Mouse (Mus musculus) left cerebral cortex, adult 9 months (tissue): ENCODE measurements at regions not wholly inside any gene's neighbourhood (a gene's known extent, or its start where the extent isn't known, plus 50 kb on each side); places are given as distances from the start of the nearest gene placed in this dataset.

Experiments used
- DNase-seq, 2 experiments: peaks; one replicate each; pipeline ENCODE4 v3.0.0; 2022; ENCODE audit warnings: low spot score in 2 of 2

DNA sequence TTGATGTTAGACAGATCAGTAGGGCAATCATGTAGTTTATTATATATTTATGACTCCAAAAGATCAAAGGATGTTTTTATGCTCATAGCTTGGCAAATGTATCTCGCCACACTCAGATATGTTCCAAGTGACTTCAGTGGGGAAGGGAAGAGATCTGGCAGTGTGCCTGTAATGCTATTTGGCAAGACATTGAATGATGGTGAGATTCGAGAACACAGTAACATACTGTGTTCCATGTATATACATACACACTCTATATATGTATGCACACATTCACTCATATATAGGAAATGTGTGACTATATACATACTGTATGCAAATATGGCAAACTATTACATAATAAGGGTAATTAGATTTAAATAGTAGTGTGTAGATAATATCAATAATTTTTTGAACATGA is 577.3 kb upstream of the Arrdc4 start:
- no peak for DNase-seq

DNA sequence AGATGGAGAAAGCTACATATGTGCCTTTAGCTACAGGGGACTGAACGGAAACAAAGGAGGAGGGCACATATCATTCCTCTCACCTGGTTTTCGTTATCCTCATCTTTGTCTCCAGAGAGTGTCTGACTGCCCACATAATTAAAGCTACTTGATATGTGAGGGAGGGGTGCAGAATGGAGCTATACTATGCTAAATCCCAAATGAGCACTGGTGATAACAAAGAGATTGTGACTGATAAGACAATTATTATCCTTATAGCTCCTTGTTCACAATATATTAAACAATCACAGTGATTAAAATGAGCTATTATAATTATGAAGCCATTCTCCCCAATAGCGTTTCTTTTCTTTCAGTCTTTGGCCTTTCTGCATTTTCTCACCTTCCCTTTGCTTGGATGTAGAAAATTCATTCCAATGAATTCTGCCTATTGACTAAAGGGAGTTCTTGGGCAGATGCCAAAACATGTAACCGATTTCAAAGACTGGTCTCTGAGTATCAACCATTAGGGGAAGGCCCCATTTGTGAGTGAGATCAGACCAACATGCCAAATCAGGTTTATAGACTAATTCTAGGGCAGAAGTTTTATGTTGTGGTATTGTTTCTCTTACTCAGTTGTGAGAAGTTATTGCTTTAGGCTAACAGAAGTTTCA is 528.1 kb upstream of the Arrdc4 start:
- no peak for DNase-seq

DNA sequence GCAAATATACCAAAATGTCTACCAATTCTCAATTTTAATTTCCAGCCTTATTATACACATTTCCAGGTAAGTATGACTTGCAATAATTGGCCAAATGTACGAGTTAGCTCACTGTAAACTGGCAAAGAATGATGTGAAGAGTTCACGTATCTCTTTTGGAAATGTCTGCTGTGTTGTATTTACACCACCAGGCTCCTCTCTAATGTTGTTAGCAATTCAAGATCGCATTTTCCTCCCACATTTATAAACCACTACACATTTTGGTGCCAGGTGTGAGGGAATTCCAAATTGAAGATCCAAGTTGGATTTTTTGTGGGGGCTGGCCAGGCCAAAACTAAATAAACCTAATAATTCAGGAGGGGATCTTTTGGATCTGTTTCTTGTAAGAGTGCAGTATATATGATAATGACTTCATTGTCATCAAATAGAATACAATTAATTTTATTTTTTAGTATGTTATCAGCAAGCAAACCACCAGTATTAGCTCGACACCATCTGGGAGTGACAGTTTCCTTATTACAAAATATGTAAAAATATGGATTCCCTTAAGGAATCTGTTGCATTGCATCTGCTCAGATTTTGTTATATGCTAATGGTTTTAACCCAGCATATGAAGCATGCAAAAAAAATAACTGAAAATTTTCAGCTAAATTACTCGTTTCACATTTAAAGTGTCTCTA is 527.5 kb upstream of the Arrdc4 start:
- DNase-seq = no peak

DNA sequence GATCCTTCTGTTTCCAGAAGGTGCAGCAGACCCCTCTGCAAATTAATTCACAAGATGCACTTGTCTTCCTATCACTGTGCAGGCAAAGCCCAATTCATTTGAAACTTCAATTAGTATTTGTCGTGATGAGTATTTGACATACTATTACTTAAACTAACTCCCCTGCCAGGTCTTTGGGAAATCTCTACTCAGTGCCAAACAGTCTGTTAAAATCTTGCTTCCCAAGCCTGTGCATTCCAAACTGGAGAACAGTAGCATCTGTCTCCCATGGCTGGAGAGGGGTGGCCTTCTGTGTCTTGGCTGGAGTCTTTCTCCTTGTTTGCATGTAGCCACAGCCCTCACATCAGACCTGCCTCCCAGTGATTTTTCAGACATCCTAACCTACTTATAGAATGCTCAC is 524.6 kb upstream of the Arrdc4 start:
- DNase-seq = no peak

DNA sequence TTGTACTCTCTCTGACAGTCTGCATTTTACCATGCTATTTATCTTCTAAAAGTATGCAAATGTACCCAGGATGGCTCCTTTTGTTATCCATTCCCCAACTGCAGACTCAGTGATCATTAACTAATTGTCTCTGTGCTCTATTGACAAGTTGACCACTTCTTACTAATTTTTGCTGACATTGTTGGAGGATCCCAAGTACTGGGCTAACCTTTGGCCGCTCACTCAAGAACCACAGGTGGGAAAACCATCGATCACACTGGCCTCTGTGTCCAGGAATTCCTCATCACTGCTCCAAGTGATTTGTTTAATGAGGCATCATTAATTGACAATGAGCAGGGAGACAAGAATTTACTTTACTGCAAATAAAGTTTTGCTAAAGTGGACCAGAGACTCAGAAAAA is 495.5 kb upstream of the Arrdc4 start:
- no peak for DNase-seq

DNA sequence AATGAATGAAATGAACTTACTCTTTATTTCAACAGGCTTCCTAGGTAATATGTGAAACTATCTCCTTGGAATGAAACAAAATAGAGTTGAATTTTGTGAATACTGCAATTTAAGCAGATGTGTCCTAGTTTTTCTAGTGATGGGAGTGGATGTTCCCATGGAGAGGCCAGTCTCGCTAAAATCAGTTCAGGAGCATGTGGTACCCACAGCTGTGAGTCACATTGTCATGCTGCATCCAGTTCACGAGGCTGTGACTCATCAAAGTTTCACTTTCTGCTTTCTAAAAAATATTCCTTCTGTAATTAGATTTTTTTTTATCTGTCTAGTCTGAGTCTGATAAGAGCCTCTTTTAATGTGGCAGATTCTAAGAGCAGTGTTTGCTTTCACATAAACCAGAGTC is 484.3 kb upstream of the Arrdc4 start:
- DNase-seq = peak; percentile 67 to 77

DNA sequence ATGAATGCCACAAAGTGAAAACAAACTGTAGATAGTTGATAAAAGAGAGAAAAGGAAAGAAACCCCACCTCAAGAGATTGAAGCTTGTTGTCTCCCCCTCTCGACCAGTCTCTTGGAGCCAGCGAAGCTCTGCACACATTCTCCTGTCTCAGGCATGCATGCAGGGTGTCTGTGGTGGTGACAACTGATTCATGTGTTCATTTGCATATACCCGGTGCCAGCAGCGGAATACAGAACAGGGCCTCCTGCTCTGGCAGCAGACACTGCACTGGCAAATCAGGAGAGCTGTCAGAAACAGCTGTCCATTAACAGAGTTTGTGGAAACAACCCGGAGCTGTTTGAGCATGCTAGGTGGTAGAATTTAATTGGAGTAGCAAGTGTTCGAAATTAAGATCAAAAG is 468.8 kb upstream of the Arrdc4 start:
- DNase-seq = peak in 1 of 2 experiments; percentile 11
